10 mouse cellular contexts compared by ENCODE assay signal in the genomic region with DNA sequence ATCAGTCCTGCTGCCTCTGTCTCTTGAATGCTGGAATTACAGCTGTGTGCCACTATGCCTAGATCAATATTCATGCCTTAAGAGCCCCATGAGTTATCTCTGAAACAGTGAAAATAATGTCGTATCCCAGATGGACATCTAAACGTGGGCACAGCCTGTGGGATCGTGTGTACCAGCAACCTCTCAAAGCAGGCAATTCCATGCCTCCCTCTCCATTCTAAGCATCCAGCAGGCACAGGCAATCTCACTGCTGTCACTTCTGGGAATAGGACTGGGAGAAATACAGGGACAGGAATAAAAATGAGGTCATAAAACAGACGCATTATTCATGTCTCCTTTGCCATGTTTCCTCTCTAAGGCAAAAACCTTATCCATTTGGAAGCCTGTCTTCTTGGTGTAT.
"Had no signal": no experiment of that assay in that cellular context is flagged by ENCODE, and none has a peak within 500 bp of the region (broad histone marks: within the 10 kb centered on the region; RNA-seq: fewer than 3 reads in every experiment).

No protein-coding gene starts in this region.

- H3K9me3 ChIP-seq: limb, embryonic 15.5 days; liver, embryonic 12.5 days; stomach, embryonic 15.5 days had no signal

- H3K27me3 ChIP-seq: limb, embryonic 15.5 days; liver, embryonic 12.5 days; stomach, embryonic 15.5 days had no signal

- H3K4me3 ChIP-seq: limb, embryonic 15.5 days; liver, embryonic 12.5 days; stomach, embryonic 15.5 days had no signal

- DNase-seq: kidney, adult 11 months; lung, embryonic 14.5 days; lung, postnatal 14 days; thymus, adult 2 months; thymus, postnatal 25 days had no signal

- H3K4me2 ChIP-seq: limb, embryonic 15.5 days; liver, embryonic 12.5 days; lung, embryonic 14.5 days; stomach, embryonic 15.5 days had no signal

- ATAC-seq: hindbrain, postnatal 0 days; liver, embryonic 12.5 days had no signal

- H3K36me3 ChIP-seq: limb, embryonic 15.5 days; liver, embryonic 12.5 days; stomach, embryonic 15.5 days had no signal

- H3K9ac ChIP-seq: limb, embryonic 15.5 days; liver, embryonic 12.5 days; lung, embryonic 14.5 days; stomach, embryonic 15.5 days had no signal

- H3K27ac ChIP-seq: hindbrain, postnatal 0 days; kidney, postnatal 0 days; limb, embryonic 15.5 days; liver, embryonic 12.5 days; stomach, embryonic 15.5 days had no signal

- H3K4me1 ChIP-seq: limb, embryonic 15.5 days; liver, embryonic 12.5 days; stomach, embryonic 15.5 days had no signal
